Mouse (Mus musculus): ENCODE measurements at regions not wholly inside any gene's neighbourhood (a gene's known extent, or its start where the extent isn't known, plus 50 kb on each side); places are given as distances from the start of the nearest gene placed in this dataset.
A peak's percentile ranks its signal among the peaks of the same experiment; 100 is the strongest.

GRCm38 (mm10) chr10:45933631-45934310, 356.1 kb downstream of the Hace1 start:
- DNase-seq (ENCODE audit: low spot score in 2 of 2): no peak

DNA sequence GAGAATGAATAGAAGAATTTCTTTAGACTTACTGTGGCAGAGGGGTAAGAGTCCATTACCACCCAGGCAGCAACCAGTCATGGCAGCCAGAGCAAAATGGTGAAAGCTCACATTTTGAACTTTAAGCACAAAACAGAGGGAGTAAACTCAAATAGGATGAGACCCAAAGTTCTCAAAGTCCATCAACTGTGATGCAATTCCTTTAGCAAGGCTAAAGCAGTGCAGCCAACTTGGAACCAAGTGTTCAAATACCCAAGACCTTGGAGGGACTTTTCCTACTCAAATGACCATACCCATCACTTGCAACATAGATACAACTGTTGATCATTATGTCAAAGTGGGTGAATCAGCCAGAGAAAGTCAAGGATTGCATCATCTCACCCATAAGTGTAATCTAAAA, 380.1 kb downstream of the Hace1 start:
- no peak for DNase-seq (ENCODE audit: low spot score in 2 of 2)

- no peak for DNase-seq (ENCODE audit: low spot score in 2 of 2)
Measured at GRCm38 (mm10) chr10:45972240-45972639, 394.6 kb downstream of the Hace1 start.

- no peak for DNase-seq (ENCODE audit: low spot score in 2 of 2)
Measured at GRCm38 (mm10) chr10:45982731-45983274, 405.2 kb downstream of the Hace1 start.

GRCm38 (mm10) chr10:45983671-45984335, 406.2 kb downstream of the Hace1 start:
- DNase-seq (ENCODE audit: low spot score in 2 of 2): peak; percentile 11 to 68

DNA sequence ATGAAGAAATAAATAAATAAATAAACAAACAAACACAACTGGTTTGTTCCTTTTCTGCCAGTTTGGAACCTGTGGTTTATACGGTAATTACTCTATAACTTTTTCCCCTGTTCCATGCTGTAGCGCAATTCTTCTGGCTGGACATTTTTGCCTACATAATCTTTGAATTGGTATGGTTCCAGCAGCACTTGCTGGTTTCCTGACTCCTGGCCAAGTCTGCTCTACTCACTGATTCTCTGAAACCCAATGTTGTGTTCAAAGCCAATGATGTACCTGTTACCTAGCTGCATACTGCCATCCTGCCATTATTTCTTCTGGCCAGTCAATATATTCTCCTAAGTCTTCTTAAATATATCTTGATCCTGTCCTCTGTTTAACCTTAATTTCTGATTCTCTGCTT, 408.7 kb downstream of the Hace1 start:
- DNase-seq (ENCODE audit: low spot score in 2 of 2): no peak

GRCm38 (mm10) chr10:46006319-46006718, 428.7 kb downstream of the Hace1 start:
- DNase-seq (ENCODE audit: low spot score in 2 of 2): no peak

GRCm38 (mm10) chr10:46011916-46012596, 434.4 kb downstream of the Hace1 start:
- DNase-seq (ENCODE audit: low spot score in 2 of 2): peak; percentile 40 to 86

- no peak for DNase-seq (ENCODE audit: low spot score in 2 of 2)
Measured at GRCm38 (mm10) chr10:46012599-46012998, 435.0 kb downstream of the Hace1 start.

DNA sequence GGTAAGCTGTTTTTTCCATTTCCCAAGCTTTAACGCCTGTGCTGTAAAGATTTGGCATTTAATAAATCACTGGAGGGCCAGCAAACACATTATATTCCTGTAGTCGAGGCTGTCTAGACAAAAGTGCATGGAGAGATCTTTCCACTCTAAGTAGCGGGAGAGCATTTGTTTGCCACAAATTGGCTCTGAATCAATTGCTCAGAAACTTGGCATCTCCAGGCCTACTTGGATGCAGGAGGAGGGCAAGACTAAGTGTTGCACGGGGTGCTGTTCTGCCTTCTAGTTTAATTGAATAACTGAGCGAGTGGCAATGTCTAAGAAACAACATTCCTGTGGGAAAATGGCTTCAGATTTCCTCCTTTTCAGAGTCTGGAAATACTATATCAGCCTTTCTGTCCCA, 438.7 kb downstream of the Hace1 start:
- DNase-seq (ENCODE audit: low spot score in 2 of 2): peak in 1 of 2 experiments; percentile 20

- DNase-seq (ENCODE audit: low spot score in 2 of 2): peak; percentile 42 to 70
Measured at GRCm38 (mm10) chr10:46045474-46046093, 468.0 kb downstream of the Hace1 start.

DNA sequence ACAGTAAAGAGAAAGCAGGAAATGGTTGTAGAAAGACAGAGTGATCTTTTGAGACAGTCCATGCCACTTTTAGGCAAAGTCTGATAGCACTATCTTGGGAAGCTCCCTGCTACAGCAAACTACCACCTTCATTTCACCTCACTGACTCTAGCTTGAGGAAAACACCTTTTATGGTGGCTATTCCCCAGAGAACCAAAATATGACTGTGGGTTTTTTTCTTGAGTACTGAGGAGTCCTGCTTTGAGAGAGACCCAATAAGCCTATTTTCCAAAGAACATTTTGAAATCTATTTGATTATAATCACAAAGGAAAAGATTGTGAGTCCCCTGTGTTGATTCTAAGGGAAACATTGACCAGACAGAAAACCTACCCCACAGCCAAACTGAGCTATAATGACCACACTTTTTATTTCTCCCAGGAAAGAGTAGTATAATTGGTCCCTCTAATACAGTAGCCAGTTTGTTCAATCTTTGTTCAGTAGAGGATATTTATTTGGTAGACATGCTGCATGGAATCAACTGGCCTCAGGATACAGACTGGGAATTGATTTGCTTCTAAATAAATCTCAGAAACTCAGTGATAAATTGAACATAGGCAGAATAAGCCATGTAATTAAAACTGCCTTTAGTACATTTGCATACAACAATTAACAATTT, 468.6 kb downstream of the Hace1 start:
- no peak for DNase-seq (ENCODE audit: low spot score in 2 of 2)

DNA sequence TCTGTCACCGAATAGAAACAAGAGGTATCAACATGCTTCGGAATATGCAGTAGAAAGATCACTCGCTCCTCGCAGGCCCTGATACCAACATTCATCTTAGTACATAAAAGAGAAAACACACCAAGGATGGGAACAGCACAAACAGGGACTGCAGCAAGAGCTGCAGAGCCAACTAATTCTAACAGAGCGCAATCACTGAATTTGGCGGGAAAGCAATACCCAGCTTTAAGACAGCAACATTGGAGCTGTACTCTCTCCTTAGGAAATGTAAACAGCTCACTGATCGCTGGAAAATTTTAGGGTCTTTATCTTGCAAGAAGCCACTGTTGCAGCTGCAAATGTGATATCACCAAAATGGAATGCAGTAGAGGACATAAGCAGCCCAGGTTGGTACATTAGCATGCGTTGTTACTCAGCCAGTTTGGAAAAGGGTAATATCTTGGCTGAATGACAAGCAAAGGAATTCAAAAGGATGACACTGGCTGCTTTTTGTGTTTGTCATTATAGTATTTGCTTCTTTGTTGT, 469.3 kb downstream of the Hace1 start:
- DNase-seq (ENCODE audit: low spot score in 2 of 2): peak; percentile 3 to 10

- peak in 1 of 2 experiments; percentile 56 for DNase-seq (ENCODE audit: low spot score in 2 of 2)
Measured at GRCm38 (mm10) chr10:46047591-46047990, 470.0 kb downstream of the Hace1 start.

DNA sequence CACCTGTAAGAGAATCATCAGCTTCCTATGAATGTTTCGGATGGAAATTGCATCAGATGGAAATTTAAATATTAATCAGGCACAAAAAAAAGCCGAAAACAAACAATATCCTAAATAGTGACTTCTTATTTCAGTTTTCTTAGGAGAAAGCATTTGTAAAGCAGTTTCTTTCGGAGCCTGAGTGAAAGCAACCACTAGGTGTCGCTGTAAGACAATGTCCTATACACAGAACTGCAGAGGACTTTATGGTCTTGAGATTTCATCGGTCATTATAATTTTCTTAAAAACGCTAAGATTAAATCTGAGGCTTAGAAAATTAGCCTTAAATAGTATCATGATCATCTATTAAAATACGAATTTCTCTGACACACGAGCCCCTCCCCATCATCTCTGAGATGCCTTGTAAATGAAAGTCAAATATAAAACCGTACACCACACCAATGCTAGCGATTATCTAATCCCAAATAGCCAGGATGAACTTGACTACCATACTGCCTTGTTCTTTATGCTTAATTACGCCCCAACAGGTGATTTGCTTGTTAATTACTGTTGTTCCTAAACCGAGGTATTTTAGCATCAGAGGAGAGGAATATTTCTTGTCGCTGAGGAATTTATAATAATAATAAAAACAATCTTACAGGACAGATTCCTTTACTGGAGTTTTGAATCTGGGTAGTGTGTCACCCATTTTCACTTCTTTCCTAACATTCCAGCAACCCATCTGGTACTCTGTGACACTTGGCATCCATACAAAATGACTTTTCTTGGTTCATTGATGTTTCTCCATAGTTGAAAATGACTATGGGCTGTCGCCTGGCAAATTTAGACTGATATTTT, 480.0 kb downstream of the Hace1 start:
- peak; percentile 36 to 86 for DNase-seq (ENCODE audit: low spot score in 2 of 2)

DNA sequence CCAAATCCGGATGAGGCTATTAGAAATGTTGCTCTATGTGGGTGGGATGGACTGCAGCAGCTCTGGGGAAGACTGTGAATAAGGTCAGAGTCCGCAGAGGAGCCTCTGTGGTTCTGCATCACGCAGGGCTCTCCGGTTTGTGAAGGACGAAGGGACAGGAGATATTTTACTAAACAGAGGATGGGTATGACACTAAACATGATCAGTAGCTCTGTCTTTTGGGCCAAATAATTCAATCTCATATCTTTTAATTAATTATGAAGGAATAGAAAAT, 480.5 kb downstream of the Hace1 start:
- no peak for DNase-seq (ENCODE audit: low spot score in 2 of 2)

DNA sequence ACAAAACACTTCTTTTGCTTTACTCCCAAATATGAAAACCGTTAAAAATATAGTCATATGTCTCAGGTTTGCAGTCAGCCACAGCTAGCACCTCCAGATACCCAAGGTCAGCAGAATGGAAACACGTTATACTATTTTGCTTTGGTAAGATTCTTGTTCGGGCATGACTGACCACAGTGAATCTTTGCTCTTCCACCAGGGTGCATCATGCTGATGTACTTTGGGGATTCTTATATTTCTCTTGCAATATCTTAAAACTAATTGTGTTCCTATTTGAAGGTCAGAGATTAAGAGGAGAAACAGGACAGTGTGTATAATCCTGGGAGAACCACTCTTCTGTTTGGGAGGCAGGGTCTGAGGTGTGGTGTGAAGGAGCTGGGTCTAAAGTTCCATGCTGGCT, 481.7 kb downstream of the Hace1 start:
- no peak for DNase-seq (ENCODE audit: low spot score in 2 of 2)

DNA sequence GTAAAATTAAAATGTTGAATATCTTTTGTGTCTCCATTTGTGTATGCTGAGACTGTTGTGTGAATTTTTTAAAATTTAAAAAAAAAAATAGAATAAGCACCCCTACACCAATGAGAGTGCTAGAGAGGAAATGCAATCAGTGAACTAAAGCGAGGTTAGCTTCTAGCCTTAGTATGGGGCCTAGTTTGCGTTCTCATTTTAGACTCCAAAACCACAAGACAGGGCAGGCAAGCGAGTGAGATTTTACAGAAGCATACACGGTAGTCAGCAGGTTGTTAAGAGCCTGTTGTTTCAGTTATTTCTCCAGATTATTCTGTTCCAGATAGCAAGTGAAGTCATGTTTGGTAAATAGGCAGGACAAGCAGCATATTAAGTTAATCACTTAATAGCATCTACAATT, 486.2 kb downstream of the Hace1 start:
- no peak for DNase-seq (ENCODE audit: low spot score in 2 of 2)

DNA sequence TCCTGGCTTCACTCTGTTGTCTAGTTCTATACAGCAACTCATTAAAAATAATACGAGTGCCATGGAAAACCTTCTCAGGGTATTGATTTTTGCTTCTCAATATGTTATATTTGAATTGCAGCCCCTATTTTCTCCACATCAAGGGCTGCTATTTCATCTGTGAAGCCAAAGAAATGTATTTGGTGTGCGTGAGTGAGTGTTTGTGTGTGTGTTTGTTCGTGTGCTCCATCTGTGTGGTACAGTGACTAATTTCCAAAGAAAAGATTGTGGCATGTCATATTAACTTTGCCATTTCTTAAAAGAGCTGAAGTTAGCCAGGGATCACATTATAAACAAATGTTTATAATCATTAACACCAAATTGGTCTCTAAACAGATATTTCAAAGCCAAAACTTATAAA, 493.1 kb downstream of the Hace1 start:
- no peak for DNase-seq (ENCODE audit: low spot score in 2 of 2)

- no peak for DNase-seq (ENCODE audit: low spot score in 2 of 2)
Measured at GRCm38 (mm10) chr10:46071220-46071619, 493.6 kb downstream of the Hace1 start.
